Mouse (Mus musculus): Measurements from ENCODE around the gene Arhgef39.
A peak's percentile ranks its signal among the peaks of the same experiment; 100 is the strongest.

- TF ChIP-seq CTCF (IDR thresholded peaks at IDR 0.05; ENCODE audit: borderline replicate concordance, insufficient read depth, low read depth, low read length) (peak; percentile 29; the same call in 1 of the 2 replicates), POLR2A (IDR thresholded peaks at IDR 0.05; ENCODE audit: borderline replicate concordance, insufficient read depth, low read length) (no peak)
These were observed 45.3 kb downstream of the Arhgef39 start, which contains the start of gene Cd72 for GRCm38 (mm10) chr4:43454041-43454836.

Measured in cerebellum, adult 2 months (tissue).